Mouse (Mus musculus) CH12.LX (cell line): Measurements from ENCODE around the gene Plpp1. TPM values are rescaled to one million over a fixed set of nuclear protein-coding genes. Genes with fewer than 3 reads are reported as not detected.
A peak's percentile ranks its signal among the peaks of the same experiment; 100 is the strongest.

Experiments
- DNase-seq: peaks from one replicate; pipeline ENCODE4 v3.0.0-alpha.2; 2013; ENCODE audit errors: extremely low read depth
- H3K27ac ChIP-seq: 2 replicates; pipeline ENCODE4 v1.5.1; 2012; ENCODE audit warnings: low read depth, mild to moderate bottlenecking, control low read depth, moderate library complexity; ENCODE audit not compliant: insufficient read depth
- H3K27me3 ChIP-seq: replicated peaks from 2 replicates; pipeline ENCODE3; 2012; ENCODE audit warnings: inconsistent platforms
- H3K36me3 ChIP-seq, 2 experiments: replicated peaks in 1 of 2; 2 replicates each; pipeline versions ENCODE3 to v1.6.1; 2012; ENCODE audit warnings: inconsistent platforms in 1 of 2, low read length in 1 of 2, mild to moderate bottlenecking in 1 of 2, mixed read lengths in 1 of 2, moderate library complexity in 1 of 2; ENCODE audit not compliant: control insufficient read depth in 1 of 2, insufficient read depth in 1 of 2
- H3K4me1 ChIP-seq, 2 experiments: 2 replicates each; pipeline ENCODE4 v1.6.1; 2012; ENCODE audit warnings: inconsistent platforms in 1 of 2, moderate library complexity in 1 of 2; ENCODE audit not compliant: insufficient read depth in 2 of 2, control insufficient read depth in 1 of 2
- H3K4me2 ChIP-seq: 2 replicates; pipeline ENCODE4 v1.6.1; 2012; ENCODE audit warnings: low read depth, mild to moderate bottlenecking, control low read depth; ENCODE audit not compliant: poor library complexity, insufficient read depth, severe bottlenecking
- H3K4me3 ChIP-seq, 3 experiments: fragments of 150-350 bp in 1 of 3; sonication (generic) in 1 of 3; replicated peaks in 1 of 3; 2 replicates each; pipeline versions ENCODE3 to v1.5.1; 2011 to 2012; ENCODE audit warnings: low read depth in 2 of 3, low read length in 2 of 3, mild to moderate bottlenecking in 2 of 3, moderate library complexity in 2 of 3, control low read depth in 1 of 3, improper control_type of control experiment in 1 of 3, inconsistent platforms in 1 of 3, mixed read lengths in 1 of 3; ENCODE audit not compliant: poor library complexity in 1 of 3
- H3K79me2 ChIP-seq: replicated peaks from 2 replicates; pipeline ENCODE4 v1.6.1; 2012; ENCODE audit warnings: mild to moderate bottlenecking, moderate library complexity; ENCODE audit not compliant: control insufficient read depth, poor library complexity, insufficient read depth, severe bottlenecking; ENCODE audit errors: extremely low read depth
- H3K9ac ChIP-seq: 2 replicates; pipeline ENCODE4 v1.6.1; 2012; ENCODE audit warnings: low read depth, mild to moderate bottlenecking, control low read depth, moderate library complexity; ENCODE audit not compliant: insufficient read depth
- H3K9me3 ChIP-seq: replicated peaks from 2 replicates; pipeline ENCODE3; 2012; ENCODE audit warnings: low read length, inconsistent platforms, mixed read lengths
- CTCF ChIP-seq, 2 experiments: IDR thresholded peaks in 1 of 2; conservative IDR thresholded peaks in 1 of 2; 2 replicates each; pipeline ENCODE4 v1.5.1; 2011 to 2012; ENCODE audit warnings: low read depth in 2 of 2, low read length in 2 of 2, improper control_type of control experiment in 1 of 2, inconsistent platforms in 1 of 2, mild to moderate bottlenecking in 1 of 2, moderate library complexity in 1 of 2
- EP300 ChIP-seq: IDR thresholded peaks from 2 replicates; pipeline ENCODE4 v1.6.1; 2011; ENCODE audit warnings: low read length, improper control_type of control experiment
- HCFC1 ChIP-seq: IDR thresholded peaks from 2 replicates; pipeline ENCODE4 v1.6.1; 2012; ENCODE audit warnings: low read depth, mild to moderate bottlenecking, inconsistent platforms, low read length, improper control_type of control experiment
- KAT2A ChIP-seq: IDR thresholded peaks from 2 replicates; pipeline ENCODE4 v1.6.1; 2012; ENCODE audit warnings: low read length, improper control_type of control experiment, inconsistent platforms; ENCODE audit not compliant: insufficient replicate concordance
- MAFK ChIP-seq: IDR thresholded peaks from 2 replicates; pipeline ENCODE4 v1.6.1; 2011; ENCODE audit warnings: low read length, improper control_type of control experiment; ENCODE audit not compliant: insufficient replicate concordance
- MAX ChIP-seq: IDR thresholded peaks from 2 replicates; pipeline ENCODE4 v1.6.1; 2011; ENCODE audit warnings: low read length, improper control_type of control experiment
- MXI1 ChIP-seq: IDR thresholded peaks from 2 replicates; pipeline ENCODE4 v1.6.1; 2011; ENCODE audit warnings: mild to moderate bottlenecking, low read depth, low read length, improper control_type of control experiment
- NELFE ChIP-seq: IDR thresholded peaks from 2 replicates; pipeline ENCODE4 v1.6.1; 2011; ENCODE audit warnings: low read depth, low read length, improper control_type of control experiment
- POLR2AphosphoS2 ChIP-seq: IDR thresholded peaks from 2 replicates; pipeline ENCODE4 v1.6.1; 2011; ENCODE audit warnings: low read depth, low read length, improper control_type of control experiment
- RAD21 ChIP-seq: IDR thresholded peaks from 2 replicates; pipeline ENCODE4 v1.6.1; 2011; ENCODE audit warnings: low read depth, mild to moderate bottlenecking, low read length, improper control_type of control experiment, moderate library complexity
- SMC3 ChIP-seq: IDR thresholded peaks from 2 replicates; pipeline ENCODE4 v1.6.1; 2011; ENCODE audit warnings: low read depth, low read length, improper control_type of control experiment
- TBP ChIP-seq: conservative IDR thresholded peaks from 2 replicates; pipeline ENCODE4 v1.6.1; 2011; ENCODE audit warnings: low read depth, low read length, improper control_type of control experiment
- TCF12 ChIP-seq: IDR thresholded peaks from 2 replicates; pipeline ENCODE4 v1.6.1; 2014; ENCODE audit warnings: low read depth, mild to moderate bottlenecking, inconsistent platforms, low read length, improper control_type of control experiment
- UBTF ChIP-seq: IDR thresholded peaks from 2 replicates; pipeline ENCODE4 v1.6.1; 2012; ENCODE audit warnings: low read depth, mild to moderate bottlenecking, inconsistent platforms, low read length, improper control_type of control experiment, moderate library complexity
- USF1 ChIP-seq: IDR thresholded peaks from 2 replicates; pipeline ENCODE4 v1.6.1; 2014; ENCODE audit warnings: low read depth, mild to moderate bottlenecking, inconsistent platforms, low read length, improper control_type of control experiment
- USF2 ChIP-seq: conservative IDR thresholded peaks from 2 replicates; pipeline ENCODE4 v1.6.1; 2011; ENCODE audit warnings: low read depth, low read length, improper control_type of control experiment
- ZC3H11A ChIP-seq: IDR thresholded peaks from 2 replicates; pipeline ENCODE4 v1.6.1; 2012; ENCODE audit warnings: low read depth, mild to moderate bottlenecking, inconsistent platforms, low read length, improper control_type of control experiment
- ZNF384 ChIP-seq: IDR thresholded peaks from 2 replicates; pipeline ENCODE4 v1.6.1; 2012; ENCODE audit warnings: low read depth, low read length, improper control_type of control experiment, inconsistent platforms
- dilution Hi-C: fragments of 300-500 bp; cut with MboI; formaldehyde crosslinking; loops from 2 replicates; pipeline ENCODE4 v1.14.3; 2020; ENCODE audit warnings: low sequenced_read_pairs; ENCODE audit not compliant: extremely low pct_unique_long_range_greater_than_20kb, extremely low pct_ligation_motif_present
- in situ Hi-C: fragments of 300-500 bp; cut with MboI; formaldehyde crosslinking; loops from 3 replicates; pipeline ENCODE4 v1.14.3; 2019; ENCODE audit warnings: low sequenced_read_pairs, low pct_ligation_motif_present, low pct_unique_long_range_greater_than_20kb, mixed read lengths
- polyA plus RNA-seq: library from polyadenylated mRNA; unstranded; fragments of >175 nt; gene quantifications from 2 replicates; pipeline ENCODE4 v1.2.1, GENCODE M21; 2012; ENCODE audit warnings: low read depth; ENCODE audit not compliant: insufficient read length
- total RNA-seq, 2 experiments: library from RNA; depleted of rRNA; stranded (reverse); fragments of 300-350 nt in 1 of 2; fragments of >200 nt in 1 of 2; gene quantifications; 2 replicates each; pipeline ENCODE4 v1.2.3; 2012 to 2014

Plpp1 gene
- total and polyA plus RNA-seq, 3 experiments = 50.2 to 90.9 (median 67.6) TPM

DNA sequence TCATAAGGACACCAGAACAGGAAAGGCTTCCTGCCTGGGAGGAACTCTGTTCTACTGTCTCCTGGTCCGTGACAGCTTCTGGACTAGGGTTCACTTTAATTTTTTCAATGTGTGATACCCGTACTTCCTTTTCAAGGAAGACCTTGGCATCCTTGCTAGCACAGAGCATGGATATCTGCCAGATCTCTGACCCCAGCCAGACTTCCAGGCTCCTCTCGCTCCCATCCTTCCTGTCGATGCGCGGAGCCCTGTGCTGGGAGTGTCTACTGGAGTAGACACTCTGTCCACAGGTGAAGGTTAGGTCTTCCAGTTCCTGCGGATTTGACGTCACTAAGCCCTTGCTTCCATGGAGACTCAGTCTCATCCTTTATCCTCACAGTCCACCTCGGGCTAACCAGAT, 47.1 kb upstream of the Plpp1 start (continued):
- TF ChIP-seq EP300 = no peak
- TF ChIP-seq USF1 = no peak
- no peak for TF ChIP-seq POLR2AphosphoS2

DNA sequence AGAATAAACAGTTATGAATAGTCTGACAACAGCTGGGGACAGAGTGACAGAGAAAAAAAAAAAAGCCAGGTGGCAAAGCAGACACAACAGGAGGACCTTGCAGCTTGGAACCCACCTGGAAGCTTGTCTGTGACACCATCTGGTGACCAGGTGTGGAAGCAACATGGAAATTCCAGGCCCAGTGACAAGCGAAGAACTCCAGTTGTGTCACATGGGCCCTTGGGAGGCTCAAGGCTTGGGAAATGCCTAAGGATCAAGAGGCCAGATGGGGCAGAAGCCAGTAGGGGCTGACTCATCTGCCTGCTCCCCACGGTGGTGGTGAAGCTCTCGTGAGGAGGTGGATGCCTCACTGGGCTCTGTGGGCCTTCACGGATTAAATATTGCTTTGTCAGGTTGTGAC, 45.7 kb upstream of the Plpp1 start:
- H3K4me3 ChIP-seq = no peak overlapping the region
- in situ Hi-C loops = no loop called here

DNA sequence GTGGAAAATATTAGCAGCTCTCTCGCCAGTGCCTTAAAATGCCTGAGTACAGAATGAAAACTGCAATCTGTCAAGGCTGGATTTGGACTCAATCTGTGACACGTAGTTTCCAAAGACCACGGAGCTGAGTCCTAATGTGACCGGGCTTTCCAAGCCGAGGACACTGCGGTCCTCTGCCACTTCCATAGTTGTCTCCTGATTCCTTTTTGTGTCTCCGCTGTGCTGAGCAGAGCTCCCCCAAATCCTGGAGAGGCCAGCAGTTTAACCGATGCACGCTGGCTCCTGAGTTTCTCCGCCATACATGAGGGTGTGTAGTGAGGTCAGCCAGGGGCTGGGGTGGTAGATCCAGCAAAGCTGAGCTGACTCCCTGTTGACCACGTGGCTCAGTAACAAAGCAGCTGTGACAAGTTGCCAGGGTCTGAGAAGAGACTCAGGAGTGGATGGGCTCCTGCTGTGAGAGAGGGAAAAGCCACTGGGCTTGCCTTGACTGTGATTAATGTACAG, 45.0 kb upstream of the Plpp1 start:
- H3K27ac ChIP-seq = no peak overlapping the region
- H3K4me3 ChIP-seq = no peak overlapping the region
- no peaks in the 10 kb centered on the region for H3K9me3 ChIP-seq
- no peaks in the 10 kb centered on the region for H3K27me3 ChIP-seq
- dilution Hi-C loops = no loop called here
- no peak overlapping the region for H3K9ac ChIP-seq
- H3K4me1 ChIP-seq = peaks cover 17 to 86% of the 10 kb centered on the region in 2 experiments
- H3K79me2 ChIP-seq = no peaks in the 10 kb centered on the region
- no peak overlapping the region for H3K4me2 ChIP-seq
- no peaks in the 10 kb centered on the region for H3K36me3 ChIP-seq
- DNase-seq = no peak
- in situ Hi-C loops = no loop called here
- TF ChIP-seq RAD21 (no peak), UBTF (no peak), ZNF384 (no peak), KAT2A (no peak), ZC3H11A (no peak), EP300 (no peak), MXI1 (no peak), USF2 (no peak), HCFC1 (no peak), NELFE (no peak), CTCF (conservative IDR thresholded peaks at IDR 0.05 in 1 of 2, IDR thresholded peaks at IDR 0.05 in 1 of 2; ENCODE audit: low read depth in 2 of 2, low read length in 2 of 2) (no peak), USF1 (no peak), MAX (no peak), MAFK (no peak), TBP (no peak), SMC3 (no peak)
- TF ChIP-seq, all 38 proteins: peak for 0

More for the DNA sequence above, 45.7 kb upstream of the Plpp1 start:
- Histone ChIP-seq H3K27ac (no peak overlapping the region), H3K4me1 (peaks cover 17 to 79% of the 10 kb centered on the region in 2 experiments), H3K27me3 (no peaks in the 10 kb centered on the region), H3K79me2 (no peaks in the 10 kb centered on the region), H3K36me3 (no peaks in the 10 kb centered on the region), H3K4me2 (no peak overlapping the region)
- dilution Hi-C loops = no loop called here
- TF ChIP-seq CTCF (conservative IDR thresholded peaks at IDR 0.05 in 1 of 2, IDR thresholded peaks at IDR 0.05 in 1 of 2; ENCODE audit: low read depth in 2 of 2, low read length in 2 of 2) (0 out of 4 replicates have a peak, but pooled peaks of 1 of the 2 experiments have one; percentile 1), USF1 (no peak), TCF12 (peak; percentile 51; the same call in 1 of the 2 replicates), ZNF384 (peak; percentile 43; the same call in 1 of the 2 replicates)
- TF ChIP-seq, all 38 proteins: peak for 3
- DNase-seq = no peak
- Histone ChIP-seq H3K9me3 (no peaks in the 10 kb centered on the region), H3K9ac (no peak overlapping the region)
